Mouse (Mus musculus): ENCODE measurements around the gene Cdh5.

DNA sequence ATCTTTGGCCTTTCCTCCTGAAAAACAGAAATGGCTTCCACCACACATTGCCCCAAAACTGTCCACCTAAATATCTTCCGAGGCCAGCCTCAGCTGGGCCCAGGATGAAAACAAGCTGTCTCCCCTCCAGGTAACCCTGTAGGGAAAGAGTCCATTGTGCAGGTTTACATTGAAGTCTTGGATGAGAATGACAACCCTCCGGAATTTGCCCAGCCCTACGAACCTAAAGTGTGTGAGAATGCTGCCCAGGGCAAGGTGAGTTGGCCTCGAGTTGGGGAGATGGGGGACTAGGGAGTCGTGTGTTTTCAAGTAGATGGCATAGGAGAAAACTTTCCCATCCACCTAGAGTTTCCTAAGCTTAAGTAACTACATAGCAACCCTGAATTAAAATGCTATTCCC lies 36.2 kb downstream of the Cdh5 start:
- TF ChIP-seq TAL1 (IDR thresholded peaks at IDR 0.05; ENCODE audit: low read length) (no peak), GATA1 (IDR thresholded peaks at IDR 0.05; ENCODE audit: low read length) (no peak)
